Mouse (Mus musculus) gastrocnemius, adult 2 months (tissue): ENCODE data around the gene Foxn3. TPM values are rescaled to one million over a fixed set of nuclear protein-coding genes. Genes with fewer than 3 reads are reported as not detected.

Source experiments
- DNase-seq: peaks from one replicate; pipeline ENCODE4 v3.0.0; 2022
- H3K27ac ChIP-seq: fragments of 200-600 bp; 2 replicates; pipeline ENCODE4 v1.8.1; 2022; ENCODE audit warnings: mild to moderate bottlenecking
- H3K4me3 ChIP-seq: fragments of 200-600 bp; 2 replicates; pipeline ENCODE4 v1.8.1; 2022; ENCODE audit warnings: mild to moderate bottlenecking, moderate library complexity
- CTCF ChIP-seq: fragments of 200-600 bp; IDR thresholded peaks from 2 replicates; pipeline ENCODE4 v1.8.1; 2022; ENCODE audit warnings: antibody characterized with exemption, mild to moderate bottlenecking, moderate library complexity
- intact Hi-C: fragments of 180-260 bp; cut with DNase I; formaldehyde crosslinking; loops from one replicate; pipeline ENCODE4 v1.15.1; 2025
- total RNA-seq, 2 experiments: library from RNA; stranded (reverse); gene quantifications; 2 replicates each; pipeline ENCODE4 v1.2.3; 2021

The Foxn3 gene
- total RNA-seq, 2 experiments from 2014 or later = 190 to 201 TPM

GRCm38 (mm10) chr12:99342160-99342559 is 221.2 kb downstream of the Foxn3 start:
- no peak for TF ChIP-seq CTCF
- DNase-seq = no peak
- Histone ChIP-seq H3K4me3 (peak overlapping the region; percentile 4; the same call in 1 of the 2 replicates), H3K27ac (peak overlapping the region; percentile 89)
- intact Hi-C loops = loop anchor here (5.0 kb wide), 1 partner anchor 35 kb away; no protein-coding TSS in a partner anchor

GRCm38 (mm10) chr12:99341751-99342150 is 221.6 kb downstream of the Foxn3 start:
- peak overlapping the region; percentile 89 for H3K27ac ChIP-seq
- DNase-seq = no peak
- no peak for TF ChIP-seq CTCF
- peak overlapping the region; percentile 23 for H3K4me3 ChIP-seq
- intact Hi-C loops = loop anchor here (5.0 kb wide), 1 partner anchor 36 kb away; no protein-coding TSS in a partner anchor

GRCm38 (mm10) chr12:99340418-99341182 is 222.8 kb downstream of the Foxn3 start:
- intact Hi-C loops = loop anchor here (5.0 kb wide), 1 partner anchor 37 kb away; no protein-coding TSS in a partner anchor
- Histone ChIP-seq H3K4me3 (peak overlapping the region; percentile 47), H3K27ac (peak overlapping the region; percentile 89)
- TF ChIP-seq CTCF = peak; percentile 30; the same call in 1 of the 2 replicates
- DNase-seq = no peak

GRCm38 (mm10) chr12:99339640-99340325 is 223.6 kb downstream of the Foxn3 start:
- Histone ChIP-seq H3K27ac (peak overlapping the region; percentile 89), H3K4me3 (no peak overlapping the region)
- intact Hi-C loops = loop anchor here (5.0 to 10.0 kb wide), 2 partner anchors 38 to 245 kb away; no protein-coding TSS in a partner anchor
- no peak for DNase-seq
- TF ChIP-seq CTCF = no peak

GRCm38 (mm10) chr12:99338754-99339153 is 224.6 kb downstream of the Foxn3 start:
- peak overlapping the region; percentile 89 for H3K27ac ChIP-seq
- H3K4me3 ChIP-seq = no peak overlapping the region
- DNase-seq = no peak
- TF ChIP-seq CTCF = no peak
- intact Hi-C loops = loop anchor here (10.0 kb wide), 1 partner anchor 244 kb away; no protein-coding TSS in a partner anchor

GRCm38 (mm10) chr12:99337171-99337435 is 226.3 kb downstream of the Foxn3 start:
- no peak for DNase-seq
- no peak for TF ChIP-seq CTCF
- peak overlapping the region; percentile 89 for H3K27ac ChIP-seq
- peak overlapping the region; percentile 52 for H3K4me3 ChIP-seq
- intact Hi-C loops = loop anchor here (10.0 kb wide), 1 partner anchor 242 kb away; no protein-coding TSS in a partner anchor

GRCm38 (mm10) chr12:99336349-99337170 is 226.8 kb downstream of the Foxn3 start:
- Histone ChIP-seq H3K4me3 (peak overlapping the region; percentile 52), H3K27ac (peak overlapping the region; percentile 89)
- no peak for TF ChIP-seq CTCF
- DNase-seq = peak; percentile 90
- intact Hi-C loops = loop anchor here (10.0 kb wide), 1 partner anchor 242 kb away; no protein-coding TSS in a partner anchor

- intact Hi-C loops = loop anchor here (10.0 kb wide), 1 partner anchor 241 kb away; no protein-coding TSS in a partner anchor
- no peak for TF ChIP-seq CTCF
- H3K4me3 ChIP-seq = peak overlapping the region; percentile 52
- H3K27ac ChIP-seq = peak overlapping the region; percentile 89
- DNase-seq = peak; percentile 58
Measured at GRCm38 (mm10) chr12:99335628-99336027, 227.8 kb downstream of the Foxn3 start.

- intact Hi-C loops = loop anchor here (10.0 kb wide), 1 partner anchor 239 kb away; no protein-coding TSS in a partner anchor
- H3K4me3 ChIP-seq = no peak overlapping the region
- no peak for TF ChIP-seq CTCF
- 0 out of 2 replicates have a peak overlapping the region, but pooled peaks have one; percentile 24 for H3K27ac ChIP-seq
- no peak for DNase-seq
Measured at GRCm38 (mm10) chr12:99334026-99334425, 229.4 kb downstream of the Foxn3 start.

GRCm38 (mm10) chr12:99333304-99333968 is 229.9 kb downstream of the Foxn3 start:
- intact Hi-C loops = loop anchor here (10.0 kb wide), 1 partner anchor 239 kb away; no protein-coding TSS in a partner anchor
- Histone ChIP-seq H3K27ac (peak overlapping the region; percentile 31; the same call in 1 of the 2 replicates), H3K4me3 (no peak overlapping the region)
- DNase-seq = no peak
- no peak for TF ChIP-seq CTCF

- peak overlapping the region; percentile 65 for H3K27ac ChIP-seq
- no peak for TF ChIP-seq CTCF
- no peak overlapping the region for H3K4me3 ChIP-seq
- no peak for DNase-seq
- intact Hi-C loops = loop anchor here (10.0 kb wide), 1 partner anchor 237 kb away; no protein-coding TSS in a partner anchor
Measured at GRCm38 (mm10) chr12:99332144-99332807, 231.1 kb downstream of the Foxn3 start.
